Mouse (Mus musculus) 3134 (cell line): ENCODE measurements around the gene L3hypdh.
"Not testable (repeated sequence)": the region's sequence is repeated elsewhere in the genome, so short reads cannot be mapped to it uniquely, and the experiment has no call there.

Experiments
- DNase-seq: peaks from one replicate; pipeline ENCODE4 v3.0.0-alpha.2; 2011; ENCODE audit warnings: low spot score; ENCODE audit not compliant: insufficient read length; ENCODE audit errors: extremely low read depth

L3hypdh gene

GRCm38 (mm10) chr12:72057780-72058179, 27.5 kb downstream of the L3hypdh start:
- no peak for DNase-seq

GRCm38 (mm10) chr12:72053851-72054250, 31.4 kb downstream of the L3hypdh start:
- DNase-seq = no peak

DNA sequence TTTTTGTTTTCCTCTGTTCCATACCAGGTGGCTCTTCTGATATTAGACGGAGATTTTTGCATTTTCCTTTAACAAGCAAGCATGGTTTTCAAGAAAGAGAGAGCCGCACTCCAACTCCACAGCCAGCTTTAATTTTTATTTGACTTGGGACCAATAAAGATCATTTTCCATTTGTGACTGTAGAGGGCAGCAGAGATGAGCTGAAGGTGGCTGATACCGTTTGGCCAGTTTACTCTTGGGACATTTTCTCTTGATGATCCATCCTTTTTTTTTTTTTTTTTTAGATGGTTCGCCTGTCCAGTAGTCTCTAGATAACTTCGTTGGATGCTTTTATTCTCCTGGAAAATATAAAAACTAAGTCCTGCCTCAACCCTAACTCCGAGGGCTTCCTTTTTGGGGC, 31.9 kb downstream of the L3hypdh start:
- no peak for DNase-seq

- no peak for DNase-seq
Measured at GRCm38 (mm10) chr12:72052571-72052970, 32.7 kb downstream of the L3hypdh start.

GRCm38 (mm10) chr12:72050821-72051220, 34.4 kb downstream of the L3hypdh start:
- no peak for DNase-seq

DNA sequence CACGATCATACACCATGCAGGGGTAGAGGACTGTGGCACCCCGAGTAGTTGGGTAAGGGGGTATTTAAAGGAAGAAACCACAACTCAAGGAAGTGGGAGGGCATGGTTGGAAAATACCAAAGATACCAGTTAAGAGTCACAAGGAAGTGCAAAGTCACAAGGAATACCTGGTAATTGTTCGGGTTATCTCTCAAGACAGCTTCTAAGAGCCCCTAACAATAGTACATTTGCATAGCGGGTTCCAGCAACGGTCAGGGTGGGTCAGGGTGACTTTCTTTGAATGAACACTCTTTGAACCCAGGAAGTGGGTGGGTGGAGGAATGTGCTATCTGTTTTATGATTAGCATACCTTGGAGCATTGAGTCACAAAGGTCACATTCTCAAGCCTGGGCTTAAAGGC, 35.1 kb downstream of the L3hypdh start:
- not testable (repeated sequence) for DNase-seq

GRCm38 (mm10) chr12:72047513-72047912, 37.7 kb downstream of the L3hypdh start:
- DNase-seq = no peak

DNA sequence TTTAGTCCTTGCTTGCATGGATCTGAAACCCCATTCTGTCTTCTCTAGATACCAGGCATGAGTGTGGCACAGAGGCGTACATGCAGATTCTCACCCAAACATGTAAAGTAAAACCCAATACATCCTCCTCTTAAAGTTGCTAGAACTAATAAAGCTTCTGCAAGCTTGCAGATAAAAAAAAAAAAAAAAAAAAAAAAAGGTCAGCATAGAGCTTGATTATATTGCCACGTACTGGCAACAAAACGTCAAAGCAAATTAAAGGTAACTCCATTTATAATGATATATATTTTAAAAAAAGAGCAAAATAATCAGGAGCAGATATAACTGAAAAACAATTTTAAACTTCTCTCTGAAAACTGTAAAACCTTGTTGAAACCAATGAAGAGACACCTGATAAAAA, 44.0 kb downstream of the L3hypdh start:
- no peak for DNase-seq

GRCm38 (mm10) chr12:72039501-72039900, 45.7 kb downstream of the L3hypdh start:
- no peak for DNase-seq

- no peak for DNase-seq
Measured at GRCm38 (mm10) chr12:72038866-72039265, 46.4 kb downstream of the L3hypdh start.

DNA sequence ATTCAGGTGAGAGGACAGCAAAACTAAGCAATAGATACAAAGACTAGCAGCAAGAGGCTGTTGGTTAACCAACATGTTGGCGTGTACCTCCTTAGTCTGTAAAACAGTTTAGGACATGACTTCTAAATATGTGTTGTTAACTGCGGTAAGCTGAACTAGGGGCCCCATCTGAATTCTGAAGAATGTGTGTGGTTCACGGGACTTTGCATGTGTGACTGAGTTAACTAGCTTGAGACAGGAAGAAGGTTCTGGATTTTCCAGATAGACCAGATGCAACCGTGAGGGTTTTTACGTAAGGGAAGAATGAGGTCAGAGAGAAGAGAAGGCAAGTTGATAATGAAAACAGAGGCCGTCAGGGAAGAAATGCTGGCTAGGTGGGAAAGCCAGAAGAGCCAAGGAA, 48.2 kb downstream of the L3hypdh start:
- DNase-seq = no peak

DNA sequence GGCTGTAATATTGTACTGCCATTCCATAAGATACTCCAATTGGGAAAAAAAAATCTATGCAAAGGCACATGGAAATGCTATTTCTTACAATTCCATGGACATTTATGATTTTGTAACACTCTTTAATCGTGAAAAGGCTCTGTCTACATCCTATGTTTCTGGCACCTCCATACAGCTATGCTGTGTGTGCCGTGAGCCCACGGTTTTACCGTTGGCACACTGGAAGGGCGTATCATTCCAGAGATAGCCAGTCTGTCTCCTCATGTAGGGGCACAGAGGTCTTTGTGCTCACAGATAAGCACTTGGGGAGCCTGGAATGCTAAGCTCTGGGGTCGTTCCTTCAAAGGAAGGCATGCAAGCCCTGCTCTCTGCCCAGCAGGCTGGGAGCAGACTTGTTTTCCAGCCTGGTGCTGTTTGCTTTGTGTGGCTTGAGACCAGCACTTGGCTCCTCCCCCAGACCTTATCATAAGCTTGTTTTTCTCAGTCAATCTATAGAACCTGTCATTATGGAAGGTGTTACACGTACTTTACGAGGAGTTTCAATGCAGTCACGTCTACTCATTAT, 49.1 kb downstream of the L3hypdh start:
- DNase-seq = no peak

DNA sequence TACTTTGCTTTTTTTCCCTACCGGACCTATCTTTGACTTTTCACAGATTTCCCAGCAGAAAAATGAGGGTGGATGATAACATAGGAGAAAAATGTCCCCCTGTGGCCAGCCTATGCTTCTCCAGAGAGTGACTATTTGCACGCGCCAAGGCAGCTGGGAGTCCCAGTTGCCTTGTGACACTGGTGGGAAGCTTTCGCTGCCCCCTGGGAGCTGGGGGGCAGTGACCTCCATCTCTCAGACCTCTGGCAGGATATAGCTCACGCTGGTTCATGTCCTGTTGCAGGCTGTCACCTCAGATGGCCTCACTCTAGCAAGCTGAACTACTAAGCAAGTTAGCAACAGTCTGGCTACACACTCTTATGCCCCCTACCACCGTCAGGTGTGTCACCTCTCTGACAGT, 53.4 kb downstream of the L3hypdh start:
- DNase-seq = no peak

- no peak for DNase-seq
Measured at GRCm38 (mm10) chr12:72031171-72031570, 54.1 kb downstream of the L3hypdh start.

DNA sequence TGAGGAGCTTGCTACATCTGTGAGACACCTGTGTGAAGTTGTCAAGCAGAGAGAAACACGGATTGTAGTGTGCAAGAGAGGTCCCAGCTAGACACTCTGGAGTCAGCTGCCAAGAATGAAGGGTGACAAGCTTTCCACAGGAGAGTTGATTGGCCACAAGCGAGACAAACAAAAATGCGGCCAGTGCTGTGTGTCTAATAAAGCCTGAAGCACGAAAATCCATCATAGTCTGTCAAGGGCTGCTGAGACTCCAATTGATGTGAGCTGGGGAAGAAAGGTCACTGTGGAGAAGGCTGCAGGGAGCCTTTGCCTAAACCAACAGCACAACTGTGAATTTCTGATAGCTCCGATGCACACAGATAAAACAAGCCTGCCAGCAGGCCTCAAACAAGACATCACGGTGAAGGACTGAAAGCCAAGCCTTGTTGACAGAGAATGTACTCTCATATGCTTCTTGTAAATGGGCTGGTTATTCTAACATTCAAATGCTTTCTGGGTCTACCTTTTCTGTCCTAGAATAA, 59.9 kb downstream of the L3hypdh start:
- DNase-seq = no peak

GRCm38 (mm10) chr12:72023572-72023971, 61.7 kb downstream of the L3hypdh start:
- no peak for DNase-seq
